Comparison of ENCODE assay signal across 11 mouse cellular contexts in the genomic region with DNA sequence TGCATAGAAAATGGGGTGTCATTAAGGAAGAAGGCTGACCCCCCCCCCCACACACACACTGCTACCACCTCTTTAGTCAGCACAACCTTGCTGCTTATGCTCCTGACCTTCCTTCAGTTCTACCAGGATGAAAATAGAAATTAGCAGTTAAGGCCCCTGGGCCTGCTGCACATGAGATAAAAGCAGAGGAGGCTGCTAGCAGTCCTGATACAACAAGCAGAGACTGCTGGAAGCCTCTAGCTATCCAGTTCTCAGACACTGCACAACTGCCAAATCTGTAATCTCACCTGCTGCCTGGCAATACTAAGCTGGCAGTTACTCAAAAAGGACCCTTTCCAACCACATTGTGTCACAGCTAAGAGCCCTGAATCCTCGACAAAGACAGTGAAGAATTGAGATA.
DNase-seq lines count a peak whose midpoint lies in the region; ATAC-seq and TF ChIP-seq lines count a peak whose summit lies in the region.
"Had no signal": no experiment of that assay in that cellular context is flagged by ENCODE, and none has a peak within 500 bp of the region (broad histone marks: within the 10 kb centered on the region; RNA-seq: fewer than 3 reads in every experiment).

No protein-coding gene starts in this region.

- H3K9me3 ChIP-seq in heart, embryonic 10.5 days, result no peaks in the 10 kb centered on the region
- no peaks in the 10 kb centered on the region for H3K9me3 ChIP-seq in liver, embryonic 14.5 days (ENCODE audit: control insufficient read depth, low read length)
- H3K9me3 ChIP-seq: forebrain, embryonic 12.5 days had no signal

- peak overlapping the region; percentile 31 for H3K4me2 ChIP-seq in liver, embryonic 14.5 days (ENCODE audit: low read depth)
- H3K4me2 ChIP-seq: forebrain, embryonic 12.5 days had no signal

- WGBS in heart, embryonic 10.5 days, result 22% methylated on average over 1 of the region's 1 CpGs
- 14% methylated on average over 1 of the region's 1 CpGs for WGBS in liver, embryonic 14.5 days (ENCODE audit: insufficient replicate concordance)

- TF ChIP-seq EP300 in liver, embryonic 14.5 days (IDR thresholded peaks at IDR 0.05; ENCODE audit: low read depth), result peak; percentile 97

- H3K4me1 ChIP-seq in heart, embryonic 10.5 days, result peaks cover 15% of the 10 kb centered on the region
- H3K4me1 ChIP-seq in liver, embryonic 14.5 days (replicated peaks; ENCODE audit: control insufficient read depth in 2 of 2, insufficient read depth in 2 of 2, low read length in 1 of 2), result peaks cover 17 to 25% of the 10 kb centered on the region in 2 experiments
- H3K4me1 ChIP-seq: forebrain, embryonic 12.5 days had no signal

- peak overlapping the region; percentile 33; the same call in 1 of the 2 replicates for H3K9ac ChIP-seq in liver, embryonic 14.5 days (replicated peaks)
- H3K9ac ChIP-seq: forebrain, embryonic 12.5 days had no signal

- H3K4me3 ChIP-seq in heart, embryonic 10.5 days, result no peak overlapping the region
- no peak overlapping the region for H3K4me3 ChIP-seq in liver, embryonic 14.5 days (ENCODE audit: insufficient read depth in 1 of 2, low read depth in 2 of 2, low read length in 2 of 2)
- H3K4me3 ChIP-seq: forebrain, embryonic 12.5 days had no signal

- H3K36me3 ChIP-seq in heart, embryonic 10.5 days, result peaks cover 17% of the 10 kb centered on the region; the same call in 1 of the 2 replicates
- no peaks in the 10 kb centered on the region for H3K36me3 ChIP-seq in liver, embryonic 14.5 days (replicated peaks; ENCODE audit: control insufficient read depth, insufficient read depth, low read depth)

- peak; percentile 91 for ATAC-seq in liver, embryonic 14.5 days (ENCODE audit: insufficient read depth)
- ATAC-seq: inflammation-experienced regulatory T-cells, adult 6 months had no signal

- no peaks in the 10 kb centered on the region for H3K27me3 ChIP-seq in heart, embryonic 10.5 days (ENCODE audit: insufficient read depth, poor library complexity, severe bottlenecking)
- no peaks in the 10 kb centered on the region for H3K27me3 ChIP-seq in liver, embryonic 14.5 days (ENCODE audit: control insufficient read depth, insufficient read depth, low read length)
- H3K27me3 ChIP-seq: forebrain, embryonic 12.5 days had no signal

- intact Hi-C loops in left cerebral cortex, postnatal 4 days (cut with DNase I), result no loop called here

- peak; percentile 10 for DNase-seq in cerebellum, adult 11-12 months
- DNase-seq in cerebellum, adult 8-10 months, result no peak
- peak; percentile 8 for DNase-seq in left cerebral cortex, postnatal 4 days
- no peak for DNase-seq in left cerebral cortex, adult 18-20 months (ENCODE audit: low spot score in 2 of 2)
- DNase-seq in heart, embryonic 10.5 days (ENCODE audit: low spot score), result no peak
- peak; percentile 46 to 55 (median 49) for DNase-seq in liver, embryonic 14.5 days (ENCODE audit: low read depth in 3 of 3, low spot score in 3 of 3)
- no peak for DNase-seq in embryo, embryonic 9.5 days (ENCODE audit: extremely low spot score)
- no peak for DNase-seq in adrenal gland, adult 8-10 months
- DNase-seq: retina, postnatal 1 day had no signal

- TF ChIP-seq CTCF in liver, embryonic 14.5 days (IDR thresholded peaks at IDR 0.05; ENCODE audit: low read depth), result no peak

- H3K27ac ChIP-seq in heart, embryonic 10.5 days, result peak overlapping the region; percentile 63
- H3K27ac ChIP-seq in liver, embryonic 14.5 days, result peak overlapping the region; percentile 50
- H3K27ac ChIP-seq: forebrain, embryonic 12.5 days had no signal

Comparison
In these comparisons a context has a peak if more than half of its experiments do, and no peak if none do; other contexts are left out.
1. DNase-seq: peak in cerebellum, adult 11-12 months (single experiment), left cerebral cortex, postnatal 4 days (single experiment) and liver, embryonic 14.5 days (3 of 3); none in cerebellum, adult 8-10 months (single experiment), left cerebral cortex, adult 18-20 months (0 of 2), heart, embryonic 10.5 days (single experiment), embryo, embryonic 9.5 days (single experiment) and adrenal gland, adult 8-10 months (single experiment).